Mouse (Mus musculus) neural tube, embryonic 15.5 days (tissue): ENCODE measurements around the gene Pid1. TPM values are rescaled to one million over a fixed set of nuclear protein-coding genes. Genes with fewer than 3 reads are reported as not detected.

Experiments
- ATAC-seq: fragments of 200-750 bp; cut with Nextera tagmentation; 2 replicates; pipeline ENCODE4 v1.8.0; 2017; ENCODE audit warnings: mild to moderate bottlenecking, moderate TSS enrichment, moderate library complexity; ENCODE audit not compliant: low FRiP score
- H3K27ac ChIP-seq: fragments of 300-500 bp; sonication (generic); replicated peaks from 2 replicates; pipeline ENCODE4 v1.5.1; 2015; ENCODE audit warnings: mild to moderate bottlenecking, inconsistent platforms
- H3K27me3 ChIP-seq: fragments of 300-500 bp; sonication (generic); replicated peaks from 2 replicates; pipeline ENCODE4 v1.6.1; 2015; ENCODE audit warnings: inconsistent platforms
- H3K36me3 ChIP-seq: fragments of 300-500 bp; sonication (generic); 2 replicates; pipeline ENCODE4 v1.6.1; 2015; ENCODE audit warnings: inconsistent platforms
- H3K4me1 ChIP-seq: fragments of 300-500 bp; sonication (generic); 2 replicates; pipeline ENCODE4 v1.6.1; 2015; ENCODE audit warnings: inconsistent platforms
- H3K4me2 ChIP-seq: fragments of 300-500 bp; sonication (generic); 2 replicates; pipeline ENCODE4 v1.6.1; 2015; ENCODE audit warnings: inconsistent platforms, mild to moderate bottlenecking, moderate library complexity
- H3K4me3 ChIP-seq: fragments of 300-500 bp; sonication (generic); replicated peaks from 2 replicates; pipeline ENCODE4 v1.5.1; 2015; ENCODE audit warnings: mild to moderate bottlenecking, inconsistent platforms
- H3K9ac ChIP-seq: fragments of 300-500 bp; sonication (generic); replicated peaks from 2 replicates; pipeline ENCODE4 v1.6.1; 2015; ENCODE audit warnings: mild to moderate bottlenecking, inconsistent platforms
- H3K9me3 ChIP-seq: fragments of 300-500 bp; sonication (generic); replicated peaks from 2 replicates; pipeline ENCODE4 v1.6.1; 2016; ENCODE audit warnings: inconsistent platforms
- WGBS: fragments of 180-500 bp; shearing (Covaris S2); methylation state at CpG from one replicate; pipeline ENCODE4 v1.1.7; 2015; ENCODE audit warnings: mixed read lengths; 5-methylcytosine and 5-hydroxymethylcytosine counted together
- polyA plus RNA-seq: library from polyadenylated mRNA; unstranded; fragments of >200 nt; fragmentation: Nextera tagmentation; extraction: Ambion mirVana; gene quantifications from 2 replicates; pipeline ENCODE4 v1.2.1, GENCODE M21; 2015

Gene Pid1
- polyA plus RNA-seq, 1 experiment from 2014 or later, result 97.2 TPM

DNA sequence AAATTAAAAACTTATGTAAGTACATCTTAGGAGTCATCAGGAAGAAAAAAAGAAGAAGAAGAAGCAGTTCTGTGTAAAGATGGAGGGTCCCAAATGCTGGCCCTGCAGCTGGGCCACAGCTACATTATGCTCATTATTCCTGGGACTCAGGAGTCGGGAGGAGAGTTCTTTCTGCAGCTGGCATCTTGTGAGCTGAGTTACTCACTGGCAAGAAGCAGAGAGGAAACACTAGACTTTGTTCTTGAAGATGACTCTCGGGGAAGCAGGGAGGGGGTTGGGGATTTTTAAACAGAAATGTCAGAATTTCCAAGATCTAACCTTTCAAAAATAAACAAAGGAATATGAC is 208.4 kb downstream of the Pid1 start:
- 21% methylated on average over 2 of the region's 2 CpGs for WGBS
- Histone ChIP-seq H3K27ac (peak overlapping the region; percentile 23; the same call in 1 of the 2 replicates), H3K4me1 (peaks cover 5% of the 10 kb centered on the region; the same call in 1 of the 2 replicates), H3K36me3 (no peaks in the 10 kb centered on the region), H3K4me3 (no peak overlapping the region), H3K4me2 (peak overlapping the region; percentile 15; the same call in 1 of the 2 replicates), H3K9ac (no peak overlapping the region), H3K27me3 (no peaks in the 10 kb centered on the region), H3K9me3 (no peaks in the 10 kb centered on the region)
- ATAC-seq, result peak; percentile 43; the same call in 1 of the 2 replicates

DNA sequence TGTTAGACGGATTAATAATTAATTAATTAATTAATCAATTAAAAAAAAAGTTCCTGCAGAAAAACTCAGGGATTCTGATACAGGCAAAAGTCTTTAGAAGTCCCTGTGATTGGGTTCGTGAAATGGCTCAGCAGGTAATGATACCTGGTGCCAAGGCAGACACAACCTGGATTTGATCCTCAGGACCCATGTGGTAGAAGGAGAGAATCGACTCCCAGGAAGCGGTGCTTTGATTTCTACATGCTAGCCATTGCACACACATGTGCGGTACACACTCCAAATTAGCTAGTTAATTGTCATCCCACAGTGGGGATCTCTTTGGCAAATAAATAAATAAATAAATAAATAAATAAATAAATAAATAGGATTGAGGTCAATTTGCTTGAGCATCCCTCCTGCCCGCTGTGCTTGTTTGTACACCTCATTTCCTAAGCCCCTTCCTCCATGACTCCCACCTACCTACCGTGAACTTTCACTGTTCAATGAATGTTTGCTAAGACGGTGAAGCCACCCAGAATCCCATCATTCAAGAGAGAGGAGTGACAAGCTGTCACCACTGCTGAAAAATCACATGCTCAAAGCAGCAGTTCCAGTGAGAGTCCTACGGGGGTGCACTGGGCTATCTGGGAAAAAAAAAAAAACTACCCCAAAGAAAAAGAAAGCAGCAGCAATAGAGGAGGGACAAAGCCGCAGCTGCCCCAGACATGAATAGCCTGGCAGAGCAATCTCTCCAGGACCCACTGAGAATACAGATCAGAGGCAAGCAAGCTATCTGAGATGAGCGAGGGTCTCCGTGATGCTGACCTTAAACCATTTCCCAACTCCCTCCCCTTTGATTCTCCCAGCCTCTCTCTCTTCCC is 209.0 kb downstream of the Pid1 start:
- WGBS, result 49% methylated on average over 12 of the region's 12 CpGs
- peak; percentile 51; the same call in 1 of the 2 replicates for ATAC-seq
- Histone ChIP-seq H3K9ac (no peak overlapping the region), H3K36me3 (no peaks in the 10 kb centered on the region), H3K27me3 (no peaks in the 10 kb centered on the region), H3K27ac (peak overlapping the region; percentile 23; the same call in 1 of the 2 replicates), H3K4me2 (peak overlapping the region; percentile 15; the same call in 1 of the 2 replicates), H3K4me1 (peaks cover 5% of the 10 kb centered on the region; the same call in 1 of the 2 replicates), H3K4me3 (no peak overlapping the region), H3K9me3 (no peaks in the 10 kb centered on the region)

DNA sequence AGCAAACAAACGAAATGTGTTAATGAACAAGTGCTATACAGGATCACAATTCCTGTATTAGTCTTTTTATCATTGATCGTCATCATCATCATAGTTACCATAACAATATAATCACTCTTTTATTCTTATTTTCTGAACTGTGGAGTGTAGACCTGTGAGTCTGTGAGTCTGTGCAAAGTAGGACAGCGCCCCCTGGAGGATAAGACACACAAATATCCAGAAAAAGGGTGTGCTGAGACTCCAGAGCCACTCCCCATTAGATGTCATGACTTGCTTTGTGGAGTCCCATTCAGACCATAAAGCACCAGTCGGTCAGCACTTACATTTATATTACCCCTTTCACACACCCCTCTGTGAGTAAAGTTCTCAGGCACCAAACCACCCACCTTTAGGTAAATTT is 210.0 kb downstream of the Pid1 start:
- peaks cover 5% of the 10 kb centered on the region; the same call in 1 of the 2 replicates for H3K4me1 ChIP-seq
- WGBS, result 53% methylated on average over 4 of the region's 4 CpGs
- ATAC-seq, result no peak
- no peak overlapping the region for H3K4me3 ChIP-seq
- H3K9ac ChIP-seq, result no peak overlapping the region
- H3K27me3 ChIP-seq, result no peaks in the 10 kb centered on the region
- no peaks in the 10 kb centered on the region for H3K9me3 ChIP-seq
- no peak overlapping the region for H3K4me2 ChIP-seq
- no peaks in the 10 kb centered on the region for H3K36me3 ChIP-seq
- H3K27ac ChIP-seq, result no peak overlapping the region

DNA sequence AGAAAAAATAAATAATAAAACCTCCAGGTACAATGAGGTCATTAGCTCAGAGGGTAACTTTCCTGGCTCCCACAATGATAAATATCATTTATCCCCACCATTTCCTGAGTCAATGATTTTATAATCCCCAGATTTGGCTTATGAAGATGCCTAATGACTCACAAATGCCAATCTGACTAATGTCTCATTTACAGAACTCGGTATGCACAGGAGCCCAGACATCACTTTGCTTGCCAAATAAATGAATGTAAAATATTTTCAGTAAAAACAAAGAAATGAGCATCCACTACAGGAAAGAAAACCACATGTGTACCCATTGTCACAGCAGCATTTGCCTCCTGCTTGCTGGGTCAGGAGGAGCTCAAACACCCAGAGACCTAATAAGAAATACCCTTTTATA is 222.4 kb downstream of the Pid1 start:
- WGBS, result 67% methylated on average over 1 of the region's 1 CpGs
- no peak for ATAC-seq
- Histone ChIP-seq H3K4me2 (no peak overlapping the region), H3K27me3 (no peaks in the 10 kb centered on the region), H3K36me3 (no peaks in the 10 kb centered on the region), H3K9ac (no peak overlapping the region), H3K4me1 (peaks cover 2% of the 10 kb centered on the region; the same call in 1 of the 2 replicates), H3K4me3 (no peak overlapping the region), H3K27ac (no peak overlapping the region), H3K9me3 (no peaks in the 10 kb centered on the region)

DNA sequence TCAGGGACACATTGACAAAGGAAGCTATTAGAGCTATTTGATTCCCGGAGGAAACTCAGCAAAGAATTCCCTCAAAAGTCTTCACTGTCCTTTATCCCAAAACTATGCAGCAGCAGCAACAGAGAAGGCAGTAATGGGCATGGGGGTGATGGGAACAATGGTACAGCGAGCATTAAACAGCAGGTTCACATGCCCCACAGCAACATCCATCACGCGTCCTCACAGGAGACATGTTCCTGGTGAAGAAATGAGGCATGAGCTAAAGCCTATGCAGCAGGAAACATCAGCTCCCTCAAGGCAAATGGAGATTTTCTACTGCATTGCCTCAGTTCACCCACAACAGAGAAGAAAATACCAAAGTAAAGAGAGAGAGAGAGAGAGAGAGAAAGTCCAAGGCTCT is 231.5 kb downstream of the Pid1 start:
- Histone ChIP-seq H3K4me3 (no peak overlapping the region), H3K27me3 (no peaks in the 10 kb centered on the region), H3K4me1 (peaks cover 7% of the 10 kb centered on the region), H3K9me3 (no peaks in the 10 kb centered on the region), H3K9ac (no peak overlapping the region), H3K27ac (no peak overlapping the region), H3K4me2 (no peak overlapping the region), H3K36me3 (no peaks in the 10 kb centered on the region)
- ATAC-seq, result no peak
- WGBS, result 27% methylated on average over 4 of the region's 4 CpGs

DNA sequence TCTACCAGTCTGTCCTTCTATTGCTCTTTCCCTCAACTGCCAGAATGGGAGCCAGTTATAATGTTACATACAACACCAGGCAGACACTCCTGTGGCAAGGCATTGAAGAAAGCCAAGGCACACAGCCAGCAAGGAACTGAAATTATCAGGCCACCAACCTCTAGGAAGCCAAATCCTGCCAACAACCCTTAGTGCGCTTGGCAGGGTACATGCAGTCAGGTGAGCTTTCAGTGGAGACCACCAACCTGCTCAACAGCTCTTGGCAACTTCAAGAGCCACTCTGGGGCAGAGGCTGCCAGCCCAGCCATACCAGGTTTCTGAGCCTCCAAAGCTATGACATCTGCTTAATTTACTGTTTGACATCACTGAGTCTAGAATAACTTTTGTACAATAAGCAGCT is 232.2 kb downstream of the Pid1 start:
- H3K36me3 ChIP-seq, result no peaks in the 10 kb centered on the region
- H3K27ac ChIP-seq, result no peak overlapping the region
- H3K4me3 ChIP-seq, result no peak overlapping the region
- ATAC-seq, result no peak
- no peaks in the 10 kb centered on the region for H3K9me3 ChIP-seq
- no peak overlapping the region for H3K9ac ChIP-seq
- no peaks in the 10 kb centered on the region for H3K27me3 ChIP-seq
- H3K4me2 ChIP-seq, result no peak overlapping the region
- peaks cover 7% of the 10 kb centered on the region for H3K4me1 ChIP-seq
- WGBS, result 88% methylated on average over 1 of the region's 1 CpGs

DNA sequence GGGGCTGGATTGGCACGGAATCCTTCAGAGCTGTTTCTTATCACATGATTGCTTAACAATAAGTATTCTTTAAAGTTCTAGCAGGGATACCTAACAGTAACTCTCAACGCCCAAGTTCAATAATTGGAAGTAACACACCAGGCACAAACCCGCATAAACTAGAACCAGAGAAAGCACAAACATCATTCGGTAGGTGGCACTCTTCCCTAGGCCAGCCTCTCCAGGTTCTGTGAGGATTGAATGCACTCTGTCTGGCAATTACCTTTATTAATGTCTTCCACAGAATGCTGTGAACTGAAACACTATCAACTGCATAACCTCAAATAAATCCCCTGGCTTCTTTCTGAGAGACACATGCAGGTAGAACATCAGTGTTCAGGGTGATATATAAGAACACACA is 235.5 kb downstream of the Pid1 start:
- H3K4me1 ChIP-seq, result peaks cover 7% of the 10 kb centered on the region
- H3K4me2 ChIP-seq, result no peak overlapping the region
- H3K27ac ChIP-seq, result no peak overlapping the region
- 65% methylated on average over 4 of the region's 4 CpGs for WGBS
- no peak for ATAC-seq
- no peaks in the 10 kb centered on the region for H3K9me3 ChIP-seq
- H3K27me3 ChIP-seq, result no peaks in the 10 kb centered on the region
- no peak overlapping the region for H3K9ac ChIP-seq
- no peaks in the 10 kb centered on the region for H3K36me3 ChIP-seq
- no peak overlapping the region for H3K4me3 ChIP-seq

DNA sequence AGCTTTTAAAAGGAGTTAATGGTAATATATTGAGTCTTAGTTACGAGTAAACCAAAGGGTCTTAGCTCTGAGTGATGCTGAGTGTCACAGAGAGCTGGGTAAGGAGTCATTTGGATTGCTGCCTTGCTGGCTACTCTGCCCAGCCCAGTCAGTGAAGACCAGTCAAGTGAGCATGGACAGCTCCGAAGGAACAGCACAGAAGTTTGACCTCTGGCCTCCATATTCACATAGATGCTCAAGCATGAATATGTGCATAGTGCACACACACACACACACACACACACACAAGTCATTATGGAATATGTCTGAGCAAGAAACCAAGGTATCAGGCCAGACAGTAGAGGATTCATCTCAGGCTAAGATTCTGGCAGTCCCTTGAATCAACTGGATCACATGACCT is 244.7 kb downstream of the Pid1 start:
- H3K9ac ChIP-seq, result no peak overlapping the region
- no peaks in the 10 kb centered on the region for H3K36me3 ChIP-seq
- H3K9me3 ChIP-seq, result no peaks in the 10 kb centered on the region
- no peak overlapping the region for H3K27ac ChIP-seq
- no peaks in the 10 kb centered on the region for H3K4me1 ChIP-seq
- no peak overlapping the region for H3K4me3 ChIP-seq
- H3K4me2 ChIP-seq, result no peak overlapping the region
- H3K27me3 ChIP-seq, result no peaks in the 10 kb centered on the region
- no peak for ATAC-seq
- WGBS, result 86% methylated on average over 2 of the region's 2 CpGs

DNA sequence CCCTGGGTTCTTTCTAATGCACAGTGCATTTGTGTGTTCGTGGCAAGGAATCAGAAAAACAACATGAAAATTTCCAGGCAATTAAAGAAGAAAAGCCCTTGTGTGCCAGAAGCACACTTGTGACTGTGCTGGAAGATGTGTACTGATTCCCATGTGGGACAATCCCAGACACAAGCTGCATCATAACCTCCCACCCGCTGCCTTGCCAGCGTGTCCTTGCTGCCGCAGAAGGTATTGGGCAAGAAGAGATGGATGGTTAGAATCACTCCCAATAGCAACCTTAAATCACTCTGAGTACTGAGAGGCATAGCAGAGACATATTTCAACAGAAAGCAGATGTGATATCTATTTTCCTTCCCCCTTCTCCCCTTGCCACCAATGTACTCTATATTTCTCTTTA is 257.2 kb downstream of the Pid1 start:
- Histone ChIP-seq H3K27ac (no peak overlapping the region), H3K4me1 (0 out of 2 replicates have a peak, but pooled peaks cover 2% of the 10 kb centered on the region), H3K36me3 (no peaks in the 10 kb centered on the region), H3K4me2 (no peak overlapping the region), H3K9me3 (no peaks in the 10 kb centered on the region), H3K27me3 (no peaks in the 10 kb centered on the region), H3K9ac (no peak overlapping the region), H3K4me3 (no peak overlapping the region)
- WGBS, result 42% methylated on average over 4 of the region's 4 CpGs
- no peak for ATAC-seq

DNA sequence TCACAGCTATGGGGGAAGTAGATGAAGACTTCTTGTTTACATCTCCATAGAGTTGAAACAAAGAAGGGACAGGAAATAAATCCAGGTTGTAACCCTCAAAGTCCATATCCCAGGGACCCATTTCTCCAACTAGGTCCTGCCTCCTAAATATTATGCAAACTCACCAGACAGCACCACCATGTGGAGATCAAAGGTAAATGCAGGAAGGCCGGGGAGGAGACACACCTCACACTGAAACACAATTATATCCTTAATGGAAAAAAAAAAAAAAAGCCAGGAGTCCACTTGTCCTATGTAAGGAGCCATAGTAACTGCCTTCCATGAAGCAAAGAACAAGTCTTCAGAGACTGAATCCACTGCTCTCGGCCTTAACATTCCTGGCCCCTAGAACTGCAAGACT is 261.9 kb downstream of the Pid1 start:
- no peak overlapping the region for H3K4me3 ChIP-seq
- no peak for ATAC-seq
- WGBS, result 77% methylated on average over 2 of the region's 2 CpGs

DNA sequence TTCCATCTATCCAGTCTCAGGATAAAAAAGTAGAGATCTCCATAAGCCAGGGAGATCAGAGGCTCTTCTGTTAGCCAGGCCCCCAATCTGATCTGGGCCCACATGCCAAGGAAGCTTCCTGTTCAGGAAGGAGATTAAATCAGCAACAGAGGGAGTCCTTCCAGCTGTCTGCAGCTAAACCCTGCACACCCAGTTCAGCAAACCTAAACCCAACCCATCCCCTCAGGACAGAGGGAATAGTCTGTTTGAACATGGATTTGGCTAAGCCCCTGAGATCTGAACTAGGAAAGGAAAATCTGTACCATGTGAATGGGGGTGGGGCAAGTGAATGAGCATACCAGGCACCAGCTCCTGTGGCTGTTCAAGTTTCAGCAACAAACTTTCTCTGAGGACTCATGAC is 266.6 kb downstream of the Pid1 start:
- H3K27ac ChIP-seq, result no peak overlapping the region
- H3K4me1 ChIP-seq, result peaks cover 6% of the 10 kb centered on the region; the same call in 1 of the 2 replicates
- H3K27me3 ChIP-seq, result no peaks in the 10 kb centered on the region
- no peak overlapping the region for H3K4me2 ChIP-seq
- H3K9ac ChIP-seq, result no peak overlapping the region
- no peaks in the 10 kb centered on the region for H3K36me3 ChIP-seq
- H3K9me3 ChIP-seq, result no peaks in the 10 kb centered on the region
- no peak overlapping the region for H3K4me3 ChIP-seq
- ATAC-seq, result no peak

More for the DNA sequence above, 261.9 kb downstream of the Pid1 start:
- Histone ChIP-seq H3K9me3 (no peaks in the 10 kb centered on the region), H3K9ac (no peak overlapping the region), H3K27me3 (no peaks in the 10 kb centered on the region), H3K36me3 (no peaks in the 10 kb centered on the region), H3K27ac (no peak overlapping the region), H3K4me2 (no peak overlapping the region), H3K4me1 (0 out of 2 replicates have a peak, but pooled peaks cover 2% of the 10 kb centered on the region)

DNA sequence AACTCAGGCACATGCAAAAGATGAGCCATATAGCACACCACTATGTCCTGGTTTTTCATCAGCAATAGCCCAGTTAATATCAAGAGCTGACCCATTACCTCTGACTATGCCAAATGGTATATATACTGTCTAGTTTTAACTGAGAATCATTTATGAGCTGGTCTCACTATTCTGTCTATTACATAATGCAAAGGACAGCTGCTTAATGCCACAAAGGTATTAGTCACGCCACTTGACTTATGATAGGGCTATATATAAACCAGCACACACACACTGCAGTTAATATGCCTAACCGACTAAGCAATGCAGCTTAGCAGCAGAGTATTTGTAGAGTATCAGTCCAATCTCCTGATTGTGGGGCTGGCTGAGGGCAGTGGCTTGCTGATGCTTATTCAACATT is 270.7 kb downstream of the Pid1 start:
- H3K9ac ChIP-seq, result no peak overlapping the region
- no peaks in the 10 kb centered on the region for H3K9me3 ChIP-seq
- H3K36me3 ChIP-seq, result no peaks in the 10 kb centered on the region
- peaks cover 6% of the 10 kb centered on the region; the same call in 1 of the 2 replicates for H3K4me1 ChIP-seq
- H3K4me2 ChIP-seq, result no peak overlapping the region
- no peak overlapping the region; the same call in 1 of the 2 replicates for H3K27ac ChIP-seq
- no peak for ATAC-seq
- H3K27me3 ChIP-seq, result no peaks in the 10 kb centered on the region
- no peak overlapping the region for H3K4me3 ChIP-seq
- 43% methylated on average over 2 of the region's 2 CpGs for WGBS
